Mouse (Mus musculus) kidney, postnatal 0 days (tissue): ENCODE data around the gene Slc43a3. TPM values are rescaled to one million over a fixed set of nuclear protein-coding genes. Genes with fewer than 3 reads are reported as not detected.

ENCODE experiments used
- ATAC-seq: fragments of 200-750 bp; cut with Nextera tagmentation; replicated peaks from 2 replicates; pipeline ENCODE4 v1.8.0; 2017; ENCODE audit warnings: low read depth, moderate number of reproducible peaks, moderate TSS enrichment, moderate library complexity; ENCODE audit not compliant: low FRiP score
- DNase-seq: peaks from one replicate; pipeline ENCODE4 v3.0.0-alpha.2; 2016; ENCODE audit warnings: low spot score
- H3K27ac ChIP-seq: fragments of 300-500 bp; sonication (generic); 2 replicates; pipeline ENCODE4 v1.5.1; 2014; ENCODE audit warnings: mild to moderate bottlenecking
- H3K27me3 ChIP-seq: fragments of 300-500 bp; sonication (generic); 2 replicates; pipeline ENCODE4 v1.6.1; 2014; ENCODE audit warnings: low read length, mixed read lengths; ENCODE audit not compliant: insufficient read depth
- H3K36me3 ChIP-seq: fragments of 300-500 bp; sonication (generic); 2 replicates; pipeline ENCODE4 v1.6.1; 2014; ENCODE audit warnings: low read length, mixed read lengths; ENCODE audit not compliant: insufficient read depth
- H3K4me1 ChIP-seq: fragments of 300-500 bp; sonication (generic); replicated peaks from 2 replicates; pipeline ENCODE4 v1.6.1; 2014; ENCODE audit warnings: antibody characterized with exemption, low read length, mixed read lengths; ENCODE audit not compliant: insufficient read depth
- H3K4me2 ChIP-seq: fragments of 300-500 bp; sonication (generic); 2 replicates; pipeline ENCODE4 v1.6.1; 2014; ENCODE audit warnings: mild to moderate bottlenecking, low read length, moderate library complexity, mixed read lengths
- H3K4me3 ChIP-seq: fragments of 300-500 bp; sonication (generic); replicated peaks from 2 replicates; pipeline ENCODE4 v1.5.1; 2014; ENCODE audit warnings: low read depth, low read length
- H3K9ac ChIP-seq: fragments of 300-500 bp; sonication (generic); 2 replicates; pipeline ENCODE4 v1.6.1; 2014; ENCODE audit warnings: low read depth, low read length
- H3K9me3 ChIP-seq: fragments of 300-500 bp; sonication (generic); replicated peaks from 2 replicates; pipeline ENCODE4 v1.6.1; 2016; ENCODE audit warnings: low read length, inconsistent platforms, mixed read lengths
- CTCF ChIP-seq: IDR thresholded peaks from 2 replicates; pipeline ENCODE4 v1.5.1; 2016; ENCODE audit warnings: antibody characterized with exemption, low read depth, mild to moderate bottlenecking, moderate library complexity
- WGBS: fragments of 180-500 bp; shearing (Covaris S2); extraction: QIAGEN DNeasy Blood & Tissue Kit; methylation state at CpG from one replicate; pipeline ENCODE4 v1.1.7; 2014; 5-methylcytosine and 5-hydroxymethylcytosine counted together
- polyA plus RNA-seq: library from polyadenylated mRNA; unstranded; fragments of >200 nt; fragmentation: Nextera tagmentation; extraction: Ambion mirVana; gene quantifications from 2 replicates; pipeline ENCODE4 v1.2.1, GENCODE M21; 2015

Slc43a3 gene
- polyA plus RNA-seq, 1 experiment from 2014 or later, result 36.7 TPM

- Histone ChIP-seq H3K4me3 (no peak overlapping the region), H3K4me2 (no peak overlapping the region), H3K27me3 (no peaks in the 10 kb centered on the region), H3K4me1 (peaks cover 8% of the 10 kb centered on the region; the same call in 1 of the 2 replicates), H3K27ac (no peak overlapping the region), H3K9ac (no peak overlapping the region), H3K9me3 (no peaks in the 10 kb centered on the region), H3K36me3 (0 out of 2 replicates have a peak, but pooled peaks cover 7% of the 10 kb centered on the region)
- DNase-seq, result no peak
- ATAC-seq, result no peak
- WGBS, result 95% methylated on average over 4 of the region's 4 CpGs
- no peak for TF ChIP-seq CTCF
Measured at GRCm38 (mm10) chr2:84941795-84942194, 5.4 kb downstream of the Slc43a3 start.

DNA sequence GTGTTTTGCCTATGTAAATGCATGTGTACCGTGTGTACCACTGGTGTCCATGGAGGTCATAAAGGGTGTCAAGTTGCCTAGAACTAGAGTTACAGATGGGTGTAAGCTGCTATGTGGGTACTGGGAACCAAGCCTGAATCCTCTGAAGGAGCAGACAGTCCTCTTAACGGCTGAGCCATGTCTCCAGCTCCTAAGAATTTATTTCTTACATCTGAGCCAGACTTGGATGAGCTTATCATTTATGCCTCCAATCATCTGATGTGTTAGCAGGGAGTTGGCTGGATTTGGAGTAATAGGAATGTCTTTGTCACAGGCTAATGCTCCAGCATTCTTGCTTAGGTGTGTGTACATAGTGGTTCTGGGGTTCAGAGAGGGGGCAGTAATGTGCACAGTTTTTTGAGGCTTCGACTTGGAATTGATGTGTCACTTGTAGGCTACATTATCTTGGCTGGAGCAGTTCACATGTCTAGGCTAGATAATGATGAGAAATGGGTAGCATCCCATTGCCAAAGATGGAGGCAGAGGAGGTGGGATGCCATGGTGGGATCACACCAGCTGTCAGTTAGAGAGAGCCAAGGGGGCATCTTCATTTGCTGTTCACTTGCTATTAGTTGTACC, 10.9 kb downstream of the Slc43a3 start:
- H3K9ac ChIP-seq, result no peak overlapping the region
- no peaks in the 10 kb centered on the region for H3K9me3 ChIP-seq
- H3K4me1 ChIP-seq, result no peaks in the 10 kb centered on the region
- no peak for DNase-seq
- H3K27ac ChIP-seq, result no peak overlapping the region
- ATAC-seq, result no peak
- H3K36me3 ChIP-seq, result peaks cover 37% of the 10 kb centered on the region; the same call in 1 of the 2 replicates
- H3K27me3 ChIP-seq, result no peaks in the 10 kb centered on the region
- TF ChIP-seq CTCF, result no peak
- WGBS, result 83% methylated on average over 3 of the region's 3 CpGs
- no peak overlapping the region for H3K4me3 ChIP-seq
- no peak overlapping the region for H3K4me2 ChIP-seq

DNA sequence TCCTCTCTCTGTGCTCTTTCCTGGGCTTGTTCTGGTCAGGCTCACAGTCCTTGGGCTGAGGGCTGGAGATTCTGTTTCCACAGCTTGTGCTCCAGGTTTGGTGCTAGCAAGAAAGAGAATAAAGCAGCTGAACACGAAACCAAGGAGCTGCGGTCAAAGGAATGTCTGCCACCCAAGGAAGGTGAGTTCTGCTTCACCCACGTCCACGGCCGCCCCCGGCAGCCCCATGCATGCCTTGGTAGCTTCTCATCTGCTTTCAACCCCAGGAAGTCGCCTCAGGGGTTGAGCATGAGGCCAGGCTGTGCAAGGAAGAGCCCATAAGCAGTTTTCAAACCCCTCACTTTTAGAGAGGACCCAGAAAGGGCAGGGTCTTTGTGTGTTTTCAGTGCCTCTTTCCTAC, 11.9 kb downstream of the Slc43a3 start:
- DNase-seq, result no peak
- 89% methylated on average over 7 of the region's 7 CpGs for WGBS
- Histone ChIP-seq H3K27me3 (no peaks in the 10 kb centered on the region), H3K4me2 (no peak overlapping the region), H3K9me3 (no peaks in the 10 kb centered on the region), H3K36me3 (peaks cover 37% of the 10 kb centered on the region; the same call in 1 of the 2 replicates), H3K9ac (no peak overlapping the region), H3K4me3 (no peak overlapping the region), H3K27ac (no peak overlapping the region), H3K4me1 (no peaks in the 10 kb centered on the region)
- ATAC-seq, result no peak
- TF ChIP-seq CTCF, result no peak

GRCm38 (mm10) chr2:84948721-84949120, 12.3 kb downstream of the Slc43a3 start:
- peaks cover 37% of the 10 kb centered on the region; the same call in 1 of the 2 replicates for H3K36me3 ChIP-seq
- 85% methylated on average over 2 of the region's 2 CpGs for WGBS

GRCm38 (mm10) chr2:84951027-84951426, 14.6 kb downstream of the Slc43a3 start:
- Histone ChIP-seq H3K9me3 (no peaks in the 10 kb centered on the region), H3K4me2 (no peak overlapping the region), H3K27me3 (no peaks in the 10 kb centered on the region), H3K27ac (no peak overlapping the region), H3K4me1 (no peaks in the 10 kb centered on the region), H3K4me3 (no peak overlapping the region), H3K36me3 (peaks cover 34% of the 10 kb centered on the region; the same call in 1 of the 2 replicates), H3K9ac (no peak overlapping the region)
- TF ChIP-seq CTCF, result no peak
- ATAC-seq (no peak), DNase-seq (no peak)
- WGBS, result 93% methylated on average over 8 of the region's 8 CpGs

More at GRCm38 (mm10) chr2:84948721-84949120, 12.3 kb downstream of the Slc43a3 start:
- ATAC-seq (no peak), DNase-seq (no peak)
- H3K4me2 ChIP-seq, result no peak overlapping the region
- H3K9me3 ChIP-seq, result no peaks in the 10 kb centered on the region
- H3K9ac ChIP-seq, result no peak overlapping the region
- no peak for TF ChIP-seq CTCF
- no peaks in the 10 kb centered on the region for H3K4me1 ChIP-seq
- H3K4me3 ChIP-seq, result no peak overlapping the region
- H3K27me3 ChIP-seq, result no peaks in the 10 kb centered on the region
- H3K27ac ChIP-seq, result no peak overlapping the region

GRCm38 (mm10) chr2:84952251-84952650, 15.9 kb downstream of the Slc43a3 start:
- no peaks in the 10 kb centered on the region for H3K9me3 ChIP-seq
- TF ChIP-seq CTCF, result no peak
- H3K27me3 ChIP-seq, result no peaks in the 10 kb centered on the region
- H3K4me2 ChIP-seq, result no peak overlapping the region
- peaks cover 34% of the 10 kb centered on the region; the same call in 1 of the 2 replicates for H3K36me3 ChIP-seq
- no peak for ATAC-seq
- no peak for DNase-seq
- H3K4me3 ChIP-seq, result no peak overlapping the region
- H3K9ac ChIP-seq, result no peak overlapping the region
- no peaks in the 10 kb centered on the region for H3K4me1 ChIP-seq
- no peak overlapping the region for H3K27ac ChIP-seq
- 100% methylated on average over 1 of the region's 1 CpGs for WGBS
